Mouse (Mus musculus): ENCODE measurements around the gene Rpl26. TPM values are rescaled to one million over a fixed set of nuclear protein-coding genes. Genes with fewer than 3 reads are reported as not detected.

Rpl26 gene
- polyA plus RNA-seq, 1 experiment from 2014 or later: 1,103 TPM

GRCm38 (mm10) chr11:68953903-68954302, 52.5 kb downstream of the Rpl26 start:
- H3K27me3 ChIP-seq (ENCODE audit: insufficient read depth, low read length): peaks cover 29% of the 10 kb centered on the region
- peak overlapping the region; percentile 70 for H3K4me2 ChIP-seq
- no peak overlapping the region for H3K27ac ChIP-seq (ENCODE audit: low read depth)
- no peak for TF ChIP-seq CTCF (IDR thresholded peaks at IDR 0.05; ENCODE audit: low read depth)
- DNase-seq (no peak), ATAC-seq (ENCODE audit: insufficient read depth) (no peak)
- H3K36me3 ChIP-seq (ENCODE audit: insufficient read depth): no peaks in the 10 kb centered on the region
- H3K9ac ChIP-seq: peak overlapping the region; percentile 18
- H3K9me3 ChIP-seq (ENCODE audit: low read depth, low read length): no peaks in the 10 kb centered on the region
- 9% methylated on average over 13 of the region's 13 CpGs for WGBS
- H3K4me3 ChIP-seq (ENCODE audit: low read depth, low read length): peak overlapping the region; percentile 39
- no peaks in the 10 kb centered on the region for H3K4me1 ChIP-seq (ENCODE audit: insufficient read depth)

DNA sequence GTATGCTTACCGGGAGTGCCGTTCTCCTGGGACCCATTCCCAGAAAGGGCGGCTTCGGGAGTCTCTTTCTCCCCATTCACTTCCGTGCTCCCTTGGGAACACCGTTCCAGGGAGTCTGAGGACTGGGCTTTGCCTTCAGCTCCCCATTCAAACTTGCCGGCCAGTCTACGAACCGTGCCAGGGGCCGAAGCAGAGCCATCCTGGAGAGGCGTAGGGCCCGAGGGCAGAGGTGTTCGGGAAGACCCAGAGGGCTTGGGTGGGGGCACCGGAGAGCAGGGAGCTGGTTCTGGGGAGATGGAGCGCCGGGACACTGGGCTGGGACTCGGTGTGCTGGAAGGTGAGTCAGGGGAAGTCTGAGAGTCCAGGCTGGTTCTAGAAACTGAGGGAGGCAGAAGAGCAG, 53.0 kb downstream of the Rpl26 start:
- Histone ChIP-seq H3K4me3 (ENCODE audit: low read depth, low read length) (peak overlapping the region; percentile 39), H3K4me1 (ENCODE audit: insufficient read depth) (no peaks in the 10 kb centered on the region), H3K36me3 (ENCODE audit: insufficient read depth) (no peaks in the 10 kb centered on the region), H3K27me3 (ENCODE audit: insufficient read depth, low read length) (peaks cover 29% of the 10 kb centered on the region), H3K27ac (ENCODE audit: low read depth) (no peak overlapping the region), H3K4me2 (peak overlapping the region; percentile 70), H3K9me3 (ENCODE audit: low read depth, low read length) (no peaks in the 10 kb centered on the region), H3K9ac (peak overlapping the region; percentile 18)
- WGBS: under 1% methylated on average over 17 of the region's 17 CpGs
- ATAC-seq (ENCODE audit: insufficient read depth): no peak
- no peak for TF ChIP-seq CTCF (IDR thresholded peaks at IDR 0.05; ENCODE audit: low read depth)
- DNase-seq: peak; percentile 21

GRCm38 (mm10) chr11:68955473-68955872, 54.1 kb downstream of the Rpl26 start:
- ATAC-seq (ENCODE audit: insufficient read depth) (no peak), DNase-seq (no peak)
- H3K36me3 ChIP-seq (ENCODE audit: insufficient read depth): no peaks in the 10 kb centered on the region
- no peaks in the 10 kb centered on the region for H3K4me1 ChIP-seq (ENCODE audit: insufficient read depth)
- TF ChIP-seq CTCF (IDR thresholded peaks at IDR 0.05; ENCODE audit: low read depth): no peak
- H3K4me3 ChIP-seq (ENCODE audit: low read depth, low read length): peak overlapping the region; percentile 39; the same call in 1 of the 2 replicates
- H3K9me3 ChIP-seq (ENCODE audit: low read depth, low read length): no peaks in the 10 kb centered on the region
- H3K27ac ChIP-seq (ENCODE audit: low read depth): no peak overlapping the region
- no peak overlapping the region for H3K9ac ChIP-seq
- H3K27me3 ChIP-seq (ENCODE audit: insufficient read depth, low read length): peaks cover 29% of the 10 kb centered on the region
- peak overlapping the region; percentile 70 for H3K4me2 ChIP-seq
- WGBS: 62% methylated on average over 5 of the region's 5 CpGs

GRCm38 (mm10) chr11:68956107-68956506, 54.7 kb downstream of the Rpl26 start:
- Histone ChIP-seq H3K36me3 (ENCODE audit: insufficient read depth) (no peaks in the 10 kb centered on the region), H3K4me1 (ENCODE audit: insufficient read depth) (no peaks in the 10 kb centered on the region), H3K4me3 (ENCODE audit: low read depth, low read length) (peak overlapping the region; percentile 39), H3K9me3 (ENCODE audit: low read depth, low read length) (no peaks in the 10 kb centered on the region), H3K27me3 (ENCODE audit: insufficient read depth, low read length) (peaks cover 29% of the 10 kb centered on the region), H3K9ac (no peak overlapping the region), H3K27ac (ENCODE audit: low read depth) (peak overlapping the region; percentile 58; the same call in 1 of the 2 replicates), H3K4me2 (peak overlapping the region; percentile 70)
- 25% methylated on average over 3 of the region's 3 CpGs for WGBS
- DNase-seq (peak; percentile 39), ATAC-seq (ENCODE audit: insufficient read depth) (no peak)
- no peak for TF ChIP-seq CTCF (IDR thresholded peaks at IDR 0.05; ENCODE audit: low read depth)

Other genes starting within 250 kb of the Rpl26 start
- gene Myh10, start 210.0 kb upstream of the Rpl26 start, polyA plus RNA-seq (2014; fragmentation: Nextera tagmentation; extraction: Ambion mirVana): 168 and 179 TPM in 2 replicates
- gene Ndel1, start 29.7 kb upstream of the Rpl26 start, polyA plus RNA-seq (2014; fragmentation: Nextera tagmentation; extraction: Ambion mirVana): 63.1 and 67.6 TPM in 2 replicates
- 0.07 and 0.11 TPM in 2 replicates for gene Rnf222, start 13.0 kb upstream of the Rpl26 start, polyA plus RNA-seq (2014; fragmentation: Nextera tagmentation; extraction: Ambion mirVana)
- not detected in 2 replicates for gene Odf4, start 25.5 kb downstream of the Rpl26 start, polyA plus RNA-seq (2014; fragmentation: Nextera tagmentation; extraction: Ambion mirVana)
- 21.6 and 23.9 TPM in 2 replicates for gene Arhgef15, start 55.9 kb downstream of the Rpl26 start, polyA plus RNA-seq (2014; fragmentation: Nextera tagmentation; extraction: Ambion mirVana)
- 3.9 and 4.0 TPM in 2 replicates for gene Slc25a35, start 66.5 kb downstream of the Rpl26 start, polyA plus RNA-seq (2014; fragmentation: Nextera tagmentation; extraction: Ambion mirVana)
- 49.9 TPM in 2 replicates for gene Rangrf, start 73.6 kb downstream of the Rpl26 start, polyA plus RNA-seq (2014; fragmentation: Nextera tagmentation; extraction: Ambion mirVana)
- gene Pfas, start 106.9 kb downstream of the Rpl26 start, polyA plus RNA-seq (2014; fragmentation: Nextera tagmentation; extraction: Ambion mirVana): 36.8 and 43.3 TPM in 2 replicates
- 59.3 and 63.6 TPM in 2 replicates for gene Ctc1, start 114.3 kb downstream of the Rpl26 start, polyA plus RNA-seq (2014; fragmentation: Nextera tagmentation; extraction: Ambion mirVana)
- 209 and 211 TPM in 2 replicates for gene Aurkb, start 144.1 kb downstream of the Rpl26 start, polyA plus RNA-seq (2014; fragmentation: Nextera tagmentation; extraction: Ambion mirVana)
- 8.0 and 9.5 TPM in 2 replicates for gene Borcs6, start 158.1 kb downstream of the Rpl26 start, polyA plus RNA-seq (2014; fragmentation: Nextera tagmentation; extraction: Ambion mirVana)
- 51.0 and 54.4 TPM in 2 replicates for gene Tmem107, start 169.2 kb downstream of the Rpl26 start, polyA plus RNA-seq (2014; fragmentation: Nextera tagmentation; extraction: Ambion mirVana)
- gene Vamp2, start 186.9 kb downstream of the Rpl26 start, polyA plus RNA-seq (2014; fragmentation: Nextera tagmentation; extraction: Ambion mirVana): 64.0 and 64.2 TPM in 2 replicates
- gene Per1, start 193.6 kb downstream of the Rpl26 start, polyA plus RNA-seq (2014; fragmentation: Nextera tagmentation; extraction: Ambion mirVana): 15.4 and 23.7 TPM in 2 replicates
- 0.57 and 0.68 TPM in 2 replicates for gene Hes7, start 218.8 kb downstream of the Rpl26 start, polyA plus RNA-seq (2014; fragmentation: Nextera tagmentation; extraction: Ambion mirVana)
- gene 9130213A22Rik, start 221.0 kb downstream of the Rpl26 start, polyA plus RNA-seq (2014; fragmentation: Nextera tagmentation; extraction: Ambion mirVana): 0.19 and 0.41 TPM in 2 replicates
- 0.09 and 0.17 TPM in 2 replicates for gene Aloxe3, start 224.3 kb downstream of the Rpl26 start, polyA plus RNA-seq (2014; fragmentation: Nextera tagmentation; extraction: Ambion mirVana)

All from lung, embryonic 14.5 days (tissue).